Mouse (Mus musculus) lung, postnatal 0 days (tissue): ENCODE measurements around the gene Sirt6. TPM values are rescaled to one million over a fixed set of nuclear protein-coding genes. Genes with fewer than 3 reads are reported as not detected.

Experiments used
- ATAC-seq: fragments of 200-750 bp; cut with Nextera tagmentation; 2 replicates; pipeline ENCODE4 v1.8.0; 2017; ENCODE audit warnings: moderate library complexity
- DNase-seq: peaks from one replicate; pipeline ENCODE4 v3.0.0-alpha.2; 2016; ENCODE audit warnings: low spot score
- H3K27ac ChIP-seq: fragments of 300-500 bp; sonication (generic); 2 replicates; pipeline ENCODE4 v1.5.1; 2014; ENCODE audit warnings: antibody characterized with exemption, mild to moderate bottlenecking, low read length, mixed read lengths
- H3K27me3 ChIP-seq: fragments of 300-500 bp; sonication (generic); replicated peaks from 2 replicates; pipeline ENCODE4 v1.6.1; 2014; ENCODE audit warnings: low read length, mixed read lengths; ENCODE audit not compliant: insufficient read depth
- H3K36me3 ChIP-seq: fragments of 300-500 bp; sonication (generic); 2 replicates; pipeline ENCODE4 v1.6.1; 2014; ENCODE audit warnings: low read length, mixed read lengths; ENCODE audit not compliant: insufficient read depth
- H3K4me1 ChIP-seq: fragments of 300-500 bp; sonication (generic); 2 replicates; pipeline ENCODE4 v1.6.1; 2014; ENCODE audit warnings: antibody characterized with exemption, low read depth, low read length, mixed read lengths; ENCODE audit not compliant: insufficient read depth
- H3K4me2 ChIP-seq: fragments of 300-500 bp; sonication (generic); replicated peaks from 2 replicates; pipeline ENCODE4 v1.6.1; 2014; ENCODE audit warnings: low read depth, mild to moderate bottlenecking, low read length, moderate library complexity, mixed read lengths
- H3K4me3 ChIP-seq: fragments of 300-500 bp; sonication (generic); 2 replicates; pipeline ENCODE4 v1.5.1; 2014; ENCODE audit warnings: low read depth, low read length
- H3K9ac ChIP-seq: fragments of 300-500 bp; sonication (generic); replicated peaks from 2 replicates; pipeline ENCODE4 v1.6.1; 2014; ENCODE audit warnings: low read depth, mild to moderate bottlenecking
- H3K9me3 ChIP-seq: fragments of 300-500 bp; sonication (generic); 2 replicates; pipeline ENCODE4 v1.6.1; 2016; ENCODE audit warnings: low read length, mixed read lengths
- CTCF ChIP-seq: IDR thresholded peaks from 2 replicates; pipeline ENCODE4 v1.5.1; 2016; ENCODE audit warnings: antibody characterized with exemption, mild to moderate bottlenecking
- EP300 ChIP-seq: IDR thresholded peaks from 2 replicates; pipeline ENCODE4 v1.6.1; 2016; ENCODE audit warnings: antibody characterized with exemption, mild to moderate bottlenecking, control low read depth
- WGBS: fragments of 180-500 bp; shearing (Covaris S2); extraction: QIAGEN DNeasy Blood & Tissue Kit; methylation state at CpG from one replicate; pipeline ENCODE4 v1.1.7; 2014; 5-methylcytosine and 5-hydroxymethylcytosine counted together
- polyA plus RNA-seq: library from polyadenylated mRNA; unstranded; fragments of >200 nt; fragmentation: Nextera tagmentation; extraction: Ambion mirVana; gene quantifications from 2 replicates; pipeline ENCODE4 v1.2.1, GENCODE M21; 2015

The Sirt6 gene
- polyA plus RNA-seq, 1 experiment from 2014 or later: 24.1 TPM

GRCm38 (mm10) chr10:81593223-81593622 is 34.4 kb downstream of the Sirt6 start:
- no peak for ATAC-seq
- Histone ChIP-seq H3K27me3 (no peaks in the 10 kb centered on the region), H3K36me3 (no peaks in the 10 kb centered on the region), H3K4me1 (peaks cover 5% of the 10 kb centered on the region; the same call in 1 of the 2 replicates), H3K9ac (no peak overlapping the region), H3K4me3 (no peak overlapping the region), H3K9me3 (no peaks in the 10 kb centered on the region), H3K27ac (no peak overlapping the region), H3K4me2 (no peak overlapping the region)
- no peak for TF ChIP-seq EP300
- no peak for TF ChIP-seq CTCF
- WGBS: 60% methylated on average over 4 of the region's 4 CpGs
- no peak for DNase-seq

- no peak for ATAC-seq
- H3K27me3 ChIP-seq: no peaks in the 10 kb centered on the region
- TF ChIP-seq EP300: no peak
- no peak for TF ChIP-seq CTCF
- no peaks in the 10 kb centered on the region for H3K9me3 ChIP-seq
- no peak overlapping the region for H3K9ac ChIP-seq
- H3K4me2 ChIP-seq: no peak overlapping the region
- 74% methylated on average over 7 of the region's 7 CpGs for WGBS
- peaks cover 5% of the 10 kb centered on the region; the same call in 1 of the 2 replicates for H3K4me1 ChIP-seq
- H3K36me3 ChIP-seq: peaks cover 1% of the 10 kb centered on the region; the same call in 1 of the 2 replicates
- H3K27ac ChIP-seq: no peak overlapping the region
- no peak for DNase-seq
- H3K4me3 ChIP-seq: no peak overlapping the region
These were observed 35.0 kb downstream of the Sirt6 start for GRCm38 (mm10) chr10:81592631-81593030.

DNA sequence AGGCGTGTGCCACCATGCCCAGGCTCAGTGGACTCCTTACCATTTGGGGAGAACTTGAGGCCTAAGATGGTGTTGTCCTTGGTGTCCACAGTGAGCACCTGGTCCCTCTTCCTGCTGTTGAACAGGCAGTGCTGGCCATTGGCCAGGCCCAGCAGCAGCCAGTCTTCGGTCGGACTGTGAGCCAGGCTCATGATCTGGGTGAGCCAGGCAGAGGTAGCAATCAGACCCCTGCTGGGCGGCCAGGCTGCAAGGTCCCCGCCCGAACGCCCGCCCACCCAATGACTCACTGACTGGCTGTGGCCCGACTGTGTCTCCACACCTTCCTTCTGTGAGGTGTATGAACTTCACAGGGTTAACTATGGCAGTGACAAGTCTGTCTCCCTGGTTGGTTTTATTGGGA is 35.8 kb downstream of the Sirt6 start:
- Histone ChIP-seq H3K4me2 (no peak overlapping the region), H3K27ac (no peak overlapping the region), H3K27me3 (no peaks in the 10 kb centered on the region), H3K9me3 (no peaks in the 10 kb centered on the region), H3K36me3 (peaks cover 5% of the 10 kb centered on the region; the same call in 1 of the 2 replicates), H3K4me1 (peaks cover 5% of the 10 kb centered on the region; the same call in 1 of the 2 replicates), H3K4me3 (no peak overlapping the region), H3K9ac (no peak overlapping the region)
- no peak for ATAC-seq
- DNase-seq: no peak
- 58% methylated on average over 9 of the region's 9 CpGs for WGBS
- TF ChIP-seq CTCF (no peak), EP300 (no peak)

GRCm38 (mm10) chr10:81588739-81589138 is 38.9 kb downstream of the Sirt6 start:
- DNase-seq (no peak), ATAC-seq (no peak)
- H3K4me3 ChIP-seq: no peak overlapping the region
- TF ChIP-seq EP300 (no peak), CTCF (no peak)
- no peaks in the 10 kb centered on the region for H3K9me3 ChIP-seq
- no peaks in the 10 kb centered on the region for H3K27me3 ChIP-seq
- no peak overlapping the region for H3K27ac ChIP-seq
- H3K36me3 ChIP-seq: peaks cover 5% of the 10 kb centered on the region; the same call in 1 of the 2 replicates
- no peak overlapping the region for H3K9ac ChIP-seq
- no peak overlapping the region for H3K4me2 ChIP-seq
- H3K4me1 ChIP-seq: no peaks in the 10 kb centered on the region
- 67% methylated on average over 7 of the region's 7 CpGs for WGBS

DNA sequence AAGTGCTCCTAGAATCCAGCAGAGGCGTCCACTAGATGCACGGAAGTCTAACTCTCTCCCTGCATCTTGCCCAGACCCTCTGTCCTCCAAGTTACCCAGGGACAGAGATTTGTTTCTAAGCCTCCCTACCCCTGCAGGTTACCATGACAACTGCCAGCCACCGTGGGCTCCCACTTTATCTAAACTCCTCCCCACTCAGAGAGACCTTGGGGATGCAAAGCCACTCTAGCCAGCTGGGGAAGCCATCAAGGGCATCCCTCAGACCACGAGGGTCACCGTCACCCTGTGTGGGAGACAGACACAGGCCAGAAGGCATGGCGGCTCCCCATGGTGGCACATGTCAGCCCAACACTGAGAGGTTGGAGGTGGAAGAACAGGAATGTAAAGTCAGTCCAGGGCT is 44.2 kb downstream of the Sirt6 start:
- ATAC-seq: no peak
- 58% methylated on average over 6 of the region's 6 CpGs for WGBS
- Histone ChIP-seq H3K36me3 (peaks cover 5% of the 10 kb centered on the region; the same call in 1 of the 2 replicates), H3K27ac (no peak overlapping the region), H3K4me2 (no peak overlapping the region), H3K4me1 (no peaks in the 10 kb centered on the region), H3K4me3 (no peak overlapping the region), H3K27me3 (no peaks in the 10 kb centered on the region), H3K9me3 (no peaks in the 10 kb centered on the region), H3K9ac (no peak overlapping the region)
- TF ChIP-seq EP300 (no peak), CTCF (no peak)
- no peak for DNase-seq

GRCm38 (mm10) chr10:81580441-81581070 is 47.0 kb downstream of the Sirt6 start:
- H3K27ac ChIP-seq: no peak overlapping the region
- no peak overlapping the region for H3K9ac ChIP-seq
- TF ChIP-seq EP300: no peak
- TF ChIP-seq CTCF: peak; percentile 64
- peak; percentile 18; the same call in 1 of the 2 replicates for ATAC-seq
- WGBS: 42% methylated on average over 22 of the region's 25 CpGs
- H3K4me1 ChIP-seq: peaks cover 5% of the 10 kb centered on the region; the same call in 1 of the 2 replicates
- H3K9me3 ChIP-seq: no peaks in the 10 kb centered on the region
- no peak for DNase-seq
- H3K4me2 ChIP-seq: no peak overlapping the region
- H3K36me3 ChIP-seq: no peaks in the 10 kb centered on the region
- H3K4me3 ChIP-seq: no peak overlapping the region
- H3K27me3 ChIP-seq: no peaks in the 10 kb centered on the region; the same call in 1 of the 2 replicates
